Mouse (Mus musculus) midbrain, embryonic 12.5 days (tissue): ENCODE measurements around the gene Pde4d. TPM values are rescaled to one million over a fixed set of nuclear protein-coding genes. Genes with fewer than 3 reads are reported as not detected.

Experiments
- ATAC-seq: fragments of 200-750 bp; cut with Nextera tagmentation; 2 replicates; pipeline ENCODE4 v1.8.0; 2017; ENCODE audit warnings: low read depth, moderate TSS enrichment, moderate library complexity; ENCODE audit not compliant: low FRiP score
- H3K27ac ChIP-seq: fragments of 300-500 bp; sonication (generic); replicated peaks from 2 replicates; pipeline ENCODE4 v1.5.1; 2016; ENCODE audit warnings: mild to moderate bottlenecking
- H3K27me3 ChIP-seq: fragments of 300-500 bp; sonication (generic); 2 replicates; pipeline ENCODE4 v1.6.1; 2016; ENCODE audit warnings: mild to moderate bottlenecking
- H3K36me3 ChIP-seq: fragments of 300-500 bp; sonication (generic); 2 replicates; pipeline ENCODE4 v1.6.1; 2016
- H3K4me1 ChIP-seq: fragments of 300-500 bp; sonication (generic); 2 replicates; pipeline ENCODE4 v1.6.1; 2016
- H3K4me2 ChIP-seq: fragments of 300-500 bp; sonication (generic); replicated peaks from 2 replicates; pipeline ENCODE4 v1.6.1; 2016; ENCODE audit warnings: mild to moderate bottlenecking, moderate library complexity
- H3K4me3 ChIP-seq: fragments of 300-500 bp; sonication (generic); 2 replicates; pipeline ENCODE4 v1.5.1; 2016; ENCODE audit warnings: mild to moderate bottlenecking
- H3K9ac ChIP-seq: fragments of 300-500 bp; sonication (generic); replicated peaks from 2 replicates; pipeline ENCODE4 v1.6.1; 2016; ENCODE audit warnings: mild to moderate bottlenecking, moderate library complexity
- H3K9me3 ChIP-seq: fragments of 300-500 bp; sonication (generic); 2 replicates; pipeline ENCODE4 v1.6.1; 2016; ENCODE audit warnings: mild to moderate bottlenecking
- WGBS: fragments of 180-500 bp; shearing (Covaris S2); methylation state at CpG from one replicate; pipeline ENCODE4 v1.1.7; 2016; 5-methylcytosine and 5-hydroxymethylcytosine counted together
- polyA plus RNA-seq: library from polyadenylated mRNA; unstranded; fragments of >200 nt; fragmentation: Nextera tagmentation; extraction: Ambion mirVana; gene quantifications from 2 replicates; pipeline ENCODE4 v1.2.1, GENCODE M21; 2016

Gene Pde4d
- polyA plus RNA-seq, 1 experiment from 2014 or later, result 21.4 TPM

- no peak for ATAC-seq
- H3K27ac ChIP-seq, result no peak overlapping the region
- no peak overlapping the region for H3K4me3 ChIP-seq
- WGBS, result 86% methylated on average over 20 of the region's 20 CpGs
- H3K9me3 ChIP-seq, result no peaks in the 10 kb centered on the region
- H3K36me3 ChIP-seq, result no peaks in the 10 kb centered on the region
- no peak overlapping the region for H3K9ac ChIP-seq
- H3K27me3 ChIP-seq, result no peaks in the 10 kb centered on the region
- H3K4me2 ChIP-seq, result no peak overlapping the region
- H3K4me1 ChIP-seq, result no peaks in the 10 kb centered on the region
Observed at GRCm38 (mm10) chr13:109568638-109569468, 1119.1 kb downstream of the Pde4d start.

DNA sequence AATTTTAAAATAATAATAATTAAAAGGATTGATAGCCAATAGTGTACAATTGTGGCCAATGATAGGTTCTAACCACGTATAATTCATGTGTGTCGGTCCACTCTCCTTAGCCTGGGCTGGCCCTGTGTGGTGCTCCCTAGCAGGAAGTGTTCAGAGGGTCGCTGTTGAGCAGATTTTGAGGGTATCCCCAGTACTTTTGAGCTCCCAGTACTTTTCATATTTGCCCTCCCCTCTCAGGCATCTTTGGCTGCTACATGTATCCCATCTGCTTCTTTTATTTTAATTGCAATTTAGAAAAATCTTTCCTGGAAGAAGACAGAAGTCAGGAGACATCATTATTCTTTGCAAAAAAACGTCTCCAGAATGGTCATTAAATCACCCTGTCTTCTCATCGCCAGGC, 1119.7 kb downstream of the Pde4d start:
- Histone ChIP-seq H3K9ac (no peak overlapping the region), H3K4me1 (no peaks in the 10 kb centered on the region), H3K27me3 (no peaks in the 10 kb centered on the region), H3K36me3 (no peaks in the 10 kb centered on the region), H3K4me2 (no peak overlapping the region), H3K4me3 (no peak overlapping the region), H3K27ac (no peak overlapping the region), H3K9me3 (no peaks in the 10 kb centered on the region)
- ATAC-seq, result no peak
- 76% methylated on average over 5 of the region's 5 CpGs for WGBS

GRCm38 (mm10) chr13:109576725-109577124, 1127.0 kb downstream of the Pde4d start:
- H3K4me1 ChIP-seq, result no peaks in the 10 kb centered on the region
- no peaks in the 10 kb centered on the region for H3K36me3 ChIP-seq
- no peak overlapping the region for H3K4me2 ChIP-seq
- no peak overlapping the region for H3K27ac ChIP-seq
- no peak for ATAC-seq
- H3K9ac ChIP-seq, result no peak overlapping the region
- no peaks in the 10 kb centered on the region for H3K9me3 ChIP-seq
- H3K27me3 ChIP-seq, result no peaks in the 10 kb centered on the region
- no peak overlapping the region for H3K4me3 ChIP-seq
- 47% methylated on average over 1 of the region's 1 CpGs for WGBS

DNA sequence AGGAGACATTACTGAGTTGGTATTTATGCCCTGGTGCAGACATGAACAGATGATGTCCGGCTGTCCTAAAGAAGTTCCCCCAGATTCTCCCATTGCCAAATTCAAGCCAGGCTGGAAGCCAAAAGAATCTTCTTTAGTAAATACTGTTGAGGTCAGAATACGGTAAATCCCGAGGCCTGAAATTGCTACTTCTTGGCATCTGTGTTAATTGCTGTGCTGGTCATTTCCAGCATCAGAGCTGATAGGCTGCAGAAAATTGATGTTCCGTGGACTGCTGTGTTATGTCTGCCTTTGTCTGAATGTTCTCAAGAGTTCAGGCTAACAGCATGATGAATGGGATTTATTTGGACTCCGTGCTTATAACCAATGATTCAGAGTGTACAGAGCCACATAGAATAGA, 1127.7 kb downstream of the Pde4d start:
- no peaks in the 10 kb centered on the region for H3K4me1 ChIP-seq
- no peak overlapping the region for H3K4me3 ChIP-seq
- no peaks in the 10 kb centered on the region for H3K27me3 ChIP-seq
- H3K27ac ChIP-seq, result no peak overlapping the region
- WGBS, result 80% methylated on average over 5 of the region's 5 CpGs
- no peak overlapping the region for H3K4me2 ChIP-seq
- H3K36me3 ChIP-seq, result no peaks in the 10 kb centered on the region
- ATAC-seq, result no peak
- no peak overlapping the region for H3K9ac ChIP-seq
- H3K9me3 ChIP-seq, result no peaks in the 10 kb centered on the region

DNA sequence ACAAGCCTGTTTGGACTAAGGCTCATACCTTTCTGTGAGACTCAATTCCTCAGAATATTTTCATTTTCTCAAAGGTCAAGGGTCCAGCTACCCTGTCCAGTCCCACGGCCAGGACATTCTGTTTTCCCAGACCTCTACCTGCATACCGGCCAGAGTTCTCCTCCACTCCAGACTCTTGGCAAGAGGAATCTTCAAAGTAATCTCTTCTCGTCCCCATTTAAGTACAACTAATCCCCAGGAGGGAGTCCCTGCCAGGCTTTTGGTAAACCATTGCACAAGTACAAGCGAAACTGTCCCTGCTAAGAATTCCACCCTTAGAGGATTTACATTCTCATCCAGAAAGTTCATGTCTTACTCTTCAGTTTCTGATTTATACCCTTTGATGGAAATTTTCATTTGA, 1128.2 kb downstream of the Pde4d start:
- Histone ChIP-seq H3K27ac (no peak overlapping the region), H3K36me3 (no peaks in the 10 kb centered on the region), H3K4me3 (no peak overlapping the region), H3K9ac (no peak overlapping the region), H3K4me1 (no peaks in the 10 kb centered on the region), H3K9me3 (no peaks in the 10 kb centered on the region), H3K4me2 (no peak overlapping the region), H3K27me3 (no peaks in the 10 kb centered on the region)
- WGBS, result 41% methylated on average over 4 of the region's 4 CpGs
- no peak for ATAC-seq

GRCm38 (mm10) chr13:109581284-109582070, 1131.7 kb downstream of the Pde4d start:
- 86% methylated on average over 16 of the region's 16 CpGs for WGBS
- no peak for ATAC-seq

DNA sequence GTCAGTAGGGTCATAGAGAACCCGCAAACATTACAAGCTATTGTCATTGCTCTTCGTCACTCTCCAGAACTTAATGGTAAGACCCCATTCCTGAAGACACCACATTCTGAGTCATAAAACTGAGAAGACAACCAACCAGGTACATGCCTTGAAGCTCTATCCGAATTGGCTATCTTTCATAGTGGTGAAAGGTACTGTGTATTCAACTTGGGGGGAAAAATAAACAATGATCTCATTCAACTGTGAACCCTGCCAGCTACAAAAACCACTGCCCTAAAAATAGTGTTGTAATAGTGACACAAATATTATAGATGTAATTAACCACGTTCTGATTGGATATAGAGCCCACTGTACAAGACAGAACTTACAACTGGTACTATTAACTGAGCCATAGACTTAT, 1140.3 kb downstream of the Pde4d start:
- Histone ChIP-seq H3K27me3 (no peaks in the 10 kb centered on the region), H3K27ac (no peak overlapping the region), H3K4me3 (no peak overlapping the region), H3K36me3 (no peaks in the 10 kb centered on the region), H3K9ac (no peak overlapping the region), H3K4me1 (no peaks in the 10 kb centered on the region), H3K4me2 (no peak overlapping the region), H3K9me3 (no peaks in the 10 kb centered on the region)
- WGBS, result 87% methylated on average over 4 of the region's 4 CpGs
- no peak for ATAC-seq

More at GRCm38 (mm10) chr13:109581284-109582070, 1131.7 kb downstream of the Pde4d start:
- Histone ChIP-seq H3K9ac (no peak overlapping the region), H3K27ac (0 out of 2 replicates have a peak overlapping the region, but pooled peaks have one; percentile 1), H3K36me3 (no peaks in the 10 kb centered on the region), H3K4me2 (no peak overlapping the region), H3K9me3 (no peaks in the 10 kb centered on the region), H3K4me3 (no peak overlapping the region), H3K27me3 (no peaks in the 10 kb centered on the region), H3K4me1 (no peaks in the 10 kb centered on the region)

- Histone ChIP-seq H3K4me1 (no peaks in the 10 kb centered on the region), H3K27me3 (no peaks in the 10 kb centered on the region), H3K4me2 (no peak overlapping the region), H3K9me3 (no peaks in the 10 kb centered on the region), H3K27ac (no peak overlapping the region), H3K9ac (no peak overlapping the region), H3K36me3 (no peaks in the 10 kb centered on the region), H3K4me3 (no peak overlapping the region)
- WGBS, result 60% methylated on average over 8 of the region's 8 CpGs
- ATAC-seq, result no peak
Observed at GRCm38 (mm10) chr13:109592192-109592797, 1142.5 kb downstream of the Pde4d start.

DNA sequence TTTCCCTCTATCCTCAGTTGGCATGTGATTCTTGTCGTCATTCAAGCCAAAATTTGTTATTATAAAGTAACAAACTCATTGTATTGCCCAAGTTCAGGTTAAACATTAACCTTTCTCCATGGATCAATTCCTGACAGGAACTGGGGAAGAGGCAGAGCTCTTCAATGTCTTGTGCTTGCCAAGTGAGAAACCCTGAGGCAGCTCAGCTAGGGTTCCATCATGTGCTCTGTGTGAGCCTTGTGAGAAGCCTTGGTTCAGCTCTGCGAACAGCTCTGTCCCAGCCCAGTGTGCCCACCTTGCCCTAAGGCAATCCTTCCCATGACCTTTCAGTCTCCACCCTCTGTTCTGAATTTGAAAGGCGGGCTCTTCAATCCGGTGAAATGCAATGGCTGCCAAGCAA, 1150.0 kb downstream of the Pde4d start:
- Histone ChIP-seq H3K27ac (no peak overlapping the region), H3K9ac (no peak overlapping the region), H3K27me3 (no peaks in the 10 kb centered on the region), H3K4me2 (no peak overlapping the region), H3K9me3 (no peaks in the 10 kb centered on the region), H3K4me3 (no peak overlapping the region), H3K36me3 (no peaks in the 10 kb centered on the region), H3K4me1 (no peaks in the 10 kb centered on the region)
- WGBS, result 83% methylated on average over 4 of the region's 4 CpGs
- no peak for ATAC-seq

GRCm38 (mm10) chr13:109604017-109604416, 1154.3 kb downstream of the Pde4d start:
- H3K9me3 ChIP-seq, result no peaks in the 10 kb centered on the region
- no peaks in the 10 kb centered on the region for H3K4me1 ChIP-seq
- no peaks in the 10 kb centered on the region for H3K36me3 ChIP-seq
- H3K9ac ChIP-seq, result no peak overlapping the region
- no peak overlapping the region for H3K4me3 ChIP-seq
- H3K27ac ChIP-seq, result no peak overlapping the region
- H3K4me2 ChIP-seq, result no peak overlapping the region
- ATAC-seq, result no peak
- 93% methylated on average over 2 of the region's 2 CpGs for WGBS
- H3K27me3 ChIP-seq, result no peaks in the 10 kb centered on the region

- 81% methylated on average over 1 of the region's 1 CpGs for WGBS
- Histone ChIP-seq H3K36me3 (no peaks in the 10 kb centered on the region), H3K27ac (no peak overlapping the region), H3K9ac (no peak overlapping the region), H3K4me1 (no peaks in the 10 kb centered on the region), H3K4me2 (no peak overlapping the region), H3K9me3 (no peaks in the 10 kb centered on the region), H3K27me3 (no peaks in the 10 kb centered on the region), H3K4me3 (no peak overlapping the region)
- ATAC-seq, result no peak
Observed at GRCm38 (mm10) chr13:109605140-109605539, 1155.4 kb downstream of the Pde4d start.
